Mouse (Mus musculus) layer of hippocampus, adult 18-20 months (tissue): ENCODE data around the gene Mybph. TPM values are rescaled to one million over a fixed set of nuclear protein-coding genes. Genes with fewer than 3 reads are reported as not detected.
A peak's percentile ranks its signal among the peaks of the same experiment; 100 is the strongest.

Source experiments
- DNase-seq, 2 experiments: peaks; one replicate each; pipeline ENCODE4 v3.0.0; 2022; ENCODE audit warnings: low spot score in 2 of 2
- long read RNA-seq: library from polyadenylated mRNA; stranded (forward); transcript quantifications from one replicate; pipeline ENCODE4 v2.0.0, GENCODE M21; 2021
- total RNA-seq, 2 experiments: library from RNA; stranded (reverse); gene quantifications; 2 replicates each; pipeline ENCODE4 v1.2.3; 2021

Mybph gene
- not detected for total RNA-seq
- long read RNA-seq, partial matches to known transcripts, result 0 of 1 reads
- long read RNA-seq, other reads (novel, unspliced or antisense), result 1 of 1 reads

GRCm38 (mm10) chr1:134193126-134193525 is at the start of gene Mybph:
Gene Mybph, plus strand, starts transcription at chr1:134193448.
- no peak for DNase-seq

- peak; percentile 13 to 57 for DNase-seq
Measured at GRCm38 (mm10) chr1:134146066-134146465, 47.2 kb upstream of the Mybph start.

- DNase-seq, result no peak
Measured at GRCm38 (mm10) chr1:134150076-134150475, 43.2 kb upstream of the Mybph start.

GRCm38 (mm10) chr1:134150745-134151144 is 42.5 kb upstream of the Mybph start:
- no peak for DNase-seq

- peak; percentile 55 to 90 for DNase-seq
Measured at GRCm38 (mm10) chr1:134151655-134152412, 41.4 kb upstream of the Mybph start.

- no peak for DNase-seq
Measured at GRCm38 (mm10) chr1:134152626-134153590, 40.3 kb upstream of the Mybph start.

- no peak for DNase-seq
Measured at GRCm38 (mm10) chr1:134154121-134154520, 39.1 kb upstream of the Mybph start.

GRCm38 (mm10) chr1:134154655-134155054 is 38.6 kb upstream of the Mybph start:
- DNase-seq, result no peak

GRCm38 (mm10) chr1:134160404-134160803 is 32.8 kb upstream of the Mybph start:
- DNase-seq, result no peak

GRCm38 (mm10) chr1:134161399-134161798 is 31.8 kb upstream of the Mybph start:
- DNase-seq, result no peak

GRCm38 (mm10) chr1:134162510-134163225 is 30.6 kb upstream of the Mybph start:
- DNase-seq, result no peak

- DNase-seq, result no peak
Measured at GRCm38 (mm10) chr1:134163476-134163875, 29.8 kb upstream of the Mybph start.

GRCm38 (mm10) chr1:134164454-134164853 is 28.8 kb upstream of the Mybph start:
- DNase-seq, result no peak

GRCm38 (mm10) chr1:134166547-134166946 is 26.7 kb upstream of the Mybph start:
- DNase-seq, result no peak

- no peak for DNase-seq
Measured at GRCm38 (mm10) chr1:134167416-134168305, 25.6 kb upstream of the Mybph start.

GRCm38 (mm10) chr1:134168567-134168966 is 24.7 kb upstream of the Mybph start:
- no peak for DNase-seq

- DNase-seq, result no peak
Measured at GRCm38 (mm10) chr1:134168985-134169697, 24.1 kb upstream of the Mybph start.

GRCm38 (mm10) chr1:134173081-134173480 is 20.2 kb upstream of the Mybph start:
- DNase-seq, result no peak

GRCm38 (mm10) chr1:134177976-134178375 is 15.3 kb upstream of the Mybph start:
- DNase-seq, result no peak

GRCm38 (mm10) chr1:134182025-134182424 is 11.2 kb upstream of the Mybph start, which contains the start of gene Chil1:
Gene Chil1, plus strand, starts transcription at chr1:134182176.
- no peak for DNase-seq
